Mouse (Mus musculus): ENCODE measurements at regions not wholly inside any gene's neighbourhood (a gene's known extent, or its start where the extent isn't known, plus 50 kb on each side); places are given as distances from the start of the nearest gene placed in this dataset.
"Not testable (repeated sequence)": the region's sequence is repeated elsewhere in the genome, so short reads cannot be mapped to it uniquely, and the experiment has no call there.

DNA sequence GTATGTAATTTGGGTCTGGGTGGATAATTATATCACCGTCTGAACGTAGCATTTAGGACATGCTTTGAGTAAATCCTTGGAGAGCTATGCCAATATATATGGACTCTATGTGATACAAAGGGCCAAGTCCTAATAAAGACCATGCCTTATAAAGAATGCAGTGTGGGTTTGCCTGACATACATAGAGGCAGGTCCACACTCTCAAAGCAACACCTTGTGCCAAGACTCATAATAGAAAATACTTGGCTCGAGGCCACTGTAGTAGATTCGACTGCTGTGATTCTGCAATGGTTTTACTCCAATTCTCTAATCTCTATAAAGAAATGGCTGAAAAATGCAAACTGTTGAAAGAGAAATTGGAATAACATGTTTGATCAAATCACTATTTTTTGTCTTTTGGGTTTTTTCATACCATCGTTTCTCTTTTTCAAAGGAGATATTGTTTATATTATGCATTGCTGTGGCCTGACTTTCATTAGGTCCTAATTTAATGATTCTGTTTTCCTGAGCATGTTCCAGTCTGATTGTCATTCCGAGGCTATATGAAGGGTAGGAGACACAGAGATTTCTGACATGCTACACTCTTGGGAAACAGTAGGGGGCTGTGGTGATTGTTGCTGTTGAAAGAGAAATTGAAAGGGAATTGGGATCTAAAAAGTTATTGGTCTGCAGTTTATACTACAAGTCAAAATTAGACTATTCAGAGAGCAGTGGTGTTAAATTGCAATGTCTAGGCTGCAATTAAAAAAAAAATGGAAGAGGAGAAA is 884.7 kb downstream of the Ttll7 start:
- 81% methylated on average over 6 of the region's 6 CpGs for WGBS
- no peak overlapping the region for H3K27ac ChIP-seq (replicated peaks; ENCODE audit: low read depth, low read length)
- H3K9ac ChIP-seq (ENCODE audit: low read length): no peak overlapping the region
- H3K4me2 ChIP-seq (ENCODE audit: low read depth, severe bottlenecking): no peak overlapping the region
- no peaks in the 10 kb centered on the region for H3K36me3 ChIP-seq (ENCODE audit: control insufficient read depth, insufficient read depth, low read length)
- H3K4me1 ChIP-seq (ENCODE audit: control insufficient read depth, insufficient read depth, low read length): no peaks in the 10 kb centered on the region
- H3K4me3 ChIP-seq (ENCODE audit: low read depth, low read length): no peak overlapping the region
- no peak for DNase-seq (ENCODE audit: low spot score)
- no peaks in the 10 kb centered on the region for H3K9me3 ChIP-seq (ENCODE audit: control insufficient read depth, low read length)
- ATAC-seq (ENCODE audit: insufficient number of reproducible peaks, low FRiP score, low TSS enrichment, low read depth): no peak
- H3K27me3 ChIP-seq (ENCODE audit: control insufficient read depth, insufficient read depth, low read length): no peaks in the 10 kb centered on the region

DNA sequence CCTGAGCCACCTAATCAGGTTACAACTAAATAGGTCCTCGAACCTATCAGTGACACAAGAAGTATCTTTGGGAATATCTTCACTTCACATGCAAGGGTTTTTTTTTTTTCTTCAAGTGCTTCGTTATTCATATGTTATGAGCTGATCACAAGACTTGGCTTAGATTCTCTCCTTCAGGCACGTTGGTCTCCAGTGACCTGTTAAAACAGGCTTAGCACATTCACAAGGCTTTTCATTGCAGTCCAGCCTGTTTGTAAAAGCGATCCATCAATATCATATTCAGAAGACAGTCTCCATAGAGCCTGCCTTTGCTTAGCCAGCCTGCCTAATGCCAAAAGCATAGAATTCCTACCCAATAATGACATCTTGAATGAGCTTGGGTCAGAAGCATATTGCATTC is 864.2 kb downstream of the Ttll7 start:
- H3K4me3 ChIP-seq (ENCODE audit: low read depth, low read length): no peak overlapping the region
- no peaks in the 10 kb centered on the region for H3K36me3 ChIP-seq (ENCODE audit: control insufficient read depth, insufficient read depth, low read length)
- no peaks in the 10 kb centered on the region for H3K9me3 ChIP-seq (ENCODE audit: control insufficient read depth, low read length)
- no peaks in the 10 kb centered on the region for H3K4me1 ChIP-seq (ENCODE audit: control insufficient read depth, insufficient read depth, low read length)
- no peak overlapping the region for H3K9ac ChIP-seq (ENCODE audit: low read length)
- no peak overlapping the region for H3K27ac ChIP-seq (replicated peaks; ENCODE audit: low read depth, low read length)
- no peak overlapping the region for H3K4me2 ChIP-seq (ENCODE audit: low read depth, severe bottlenecking)
- WGBS: 74% methylated on average over 4 of the region's 4 CpGs
- ATAC-seq (ENCODE audit: insufficient number of reproducible peaks, low FRiP score, low TSS enrichment, low read depth) (no peak), DNase-seq (ENCODE audit: low spot score) (no peak)
- H3K27me3 ChIP-seq (ENCODE audit: control insufficient read depth, insufficient read depth, low read length): no peaks in the 10 kb centered on the region

DNA sequence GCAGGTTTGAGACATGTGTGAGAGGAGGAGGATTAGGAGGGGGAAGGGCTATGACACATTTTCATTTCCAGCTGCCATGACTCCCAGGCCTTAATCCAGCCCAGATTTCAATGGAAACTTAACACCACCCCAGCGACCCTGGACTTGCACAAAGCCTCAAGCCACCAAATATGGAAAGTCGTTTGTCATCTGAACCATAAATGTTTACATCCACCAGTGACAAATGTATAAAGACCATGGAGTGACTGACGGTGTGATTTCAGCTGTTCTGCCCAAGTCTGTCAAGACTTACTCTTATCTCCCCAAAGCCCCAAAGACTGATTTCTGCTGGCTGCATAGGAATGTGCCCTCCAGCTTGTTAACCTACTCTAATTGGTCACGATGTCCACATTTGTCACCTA is 855.2 kb downstream of the Ttll7 start:
- Histone ChIP-seq H3K4me3 (ENCODE audit: low read depth, low read length) (no peak overlapping the region), H3K9ac (ENCODE audit: low read length) (no peak overlapping the region), H3K36me3 (ENCODE audit: control insufficient read depth, insufficient read depth, low read length) (no peaks in the 10 kb centered on the region), H3K4me1 (ENCODE audit: control insufficient read depth, insufficient read depth, low read length) (0 out of 2 replicates have a peak, but pooled peaks cover 2% of the 10 kb centered on the region), H3K4me2 (ENCODE audit: low read depth, severe bottlenecking) (no peak overlapping the region), H3K27ac (replicated peaks; ENCODE audit: low read depth, low read length) (0 out of 2 replicates have a peak overlapping the region, but pooled peaks have one; percentile 30), H3K27me3 (ENCODE audit: control insufficient read depth, insufficient read depth, low read length) (no peaks in the 10 kb centered on the region), H3K9me3 (ENCODE audit: control insufficient read depth, low read length) (no peaks in the 10 kb centered on the region)
- WGBS: 10% methylated on average over 4 of the region's 4 CpGs
- peak; percentile 68 for DNase-seq (ENCODE audit: low spot score)
- ATAC-seq (ENCODE audit: insufficient number of reproducible peaks, low FRiP score, low TSS enrichment, low read depth): peak; percentile 90

DNA sequence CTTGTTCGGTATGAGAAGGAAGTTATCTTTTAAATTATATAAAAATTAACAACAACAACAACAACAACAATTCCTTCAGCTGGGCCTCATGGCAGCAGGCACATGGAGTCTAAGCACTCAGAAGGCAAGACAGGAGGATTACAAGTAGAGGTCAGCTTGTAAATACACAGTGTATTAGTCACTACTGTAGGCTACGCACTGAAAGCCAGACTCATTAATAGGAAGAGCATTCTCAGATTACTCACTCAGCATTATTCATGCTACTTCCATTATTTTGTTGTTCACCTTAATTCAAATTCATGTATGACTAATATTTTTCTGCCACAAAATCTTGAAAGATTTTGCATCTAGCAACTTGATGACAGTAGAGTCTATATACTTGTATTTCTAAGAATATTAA is 831.6 kb downstream of the Ttll7 start:
- no peaks in the 10 kb centered on the region for H3K4me1 ChIP-seq (ENCODE audit: control insufficient read depth, insufficient read depth, low read length)
- ATAC-seq (ENCODE audit: insufficient number of reproducible peaks, low FRiP score, low TSS enrichment, low read depth): no peak
- 84% methylated on average over 2 of the region's 2 CpGs for WGBS
- H3K27me3 ChIP-seq (ENCODE audit: control insufficient read depth, insufficient read depth, low read length): no peaks in the 10 kb centered on the region
- H3K4me2 ChIP-seq (ENCODE audit: low read depth, severe bottlenecking): no peak overlapping the region
- 0 out of 2 replicates have a peak, but pooled peaks cover 3% of the 10 kb centered on the region for H3K9me3 ChIP-seq (ENCODE audit: control insufficient read depth, low read length)
- DNase-seq (ENCODE audit: low spot score): no peak
- no peak overlapping the region for H3K27ac ChIP-seq (replicated peaks; ENCODE audit: low read depth, low read length)
- no peaks in the 10 kb centered on the region for H3K36me3 ChIP-seq (ENCODE audit: control insufficient read depth, insufficient read depth, low read length)
- H3K4me3 ChIP-seq (ENCODE audit: low read depth, low read length): no peak overlapping the region
- no peak overlapping the region for H3K9ac ChIP-seq (ENCODE audit: low read length)

DNA sequence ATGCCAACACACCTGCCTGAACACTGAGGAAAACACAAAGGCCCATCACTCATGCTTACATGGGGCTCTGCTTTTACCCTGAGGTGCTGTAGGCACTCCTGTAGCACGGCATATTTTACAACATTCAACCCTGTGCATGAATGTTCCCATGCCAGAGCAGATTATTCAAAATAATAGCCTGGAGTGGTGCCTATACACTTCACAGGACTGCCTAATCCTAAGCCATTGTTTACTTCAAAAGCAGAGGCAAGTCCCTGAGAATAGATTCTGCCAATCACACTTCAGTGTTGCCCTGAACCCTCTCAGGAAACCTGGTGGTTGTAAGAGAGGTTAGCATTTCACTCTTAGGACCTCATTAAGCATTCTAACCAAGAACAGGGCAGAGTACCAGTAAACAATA is 828.1 kb downstream of the Ttll7 start:
- H3K4me1 ChIP-seq (ENCODE audit: control insufficient read depth, insufficient read depth, low read length): no peaks in the 10 kb centered on the region
- H3K9me3 ChIP-seq (ENCODE audit: control insufficient read depth, low read length): 0 out of 2 replicates have a peak, but pooled peaks cover 3% of the 10 kb centered on the region
- H3K4me2 ChIP-seq (ENCODE audit: low read depth, severe bottlenecking): no peak overlapping the region
- ATAC-seq (ENCODE audit: insufficient number of reproducible peaks, low FRiP score, low TSS enrichment, low read depth): no peak
- no peak overlapping the region for H3K27ac ChIP-seq (replicated peaks; ENCODE audit: low read depth, low read length)
- no peak overlapping the region for H3K9ac ChIP-seq (ENCODE audit: low read length)
- WGBS: 81% methylated on average over 1 of the region's 1 CpGs
- H3K27me3 ChIP-seq (ENCODE audit: control insufficient read depth, insufficient read depth, low read length): no peaks in the 10 kb centered on the region
- no peak overlapping the region for H3K4me3 ChIP-seq (ENCODE audit: low read depth, low read length)
- DNase-seq (ENCODE audit: low spot score): no peak
- no peaks in the 10 kb centered on the region for H3K36me3 ChIP-seq (ENCODE audit: control insufficient read depth, insufficient read depth, low read length)

DNA sequence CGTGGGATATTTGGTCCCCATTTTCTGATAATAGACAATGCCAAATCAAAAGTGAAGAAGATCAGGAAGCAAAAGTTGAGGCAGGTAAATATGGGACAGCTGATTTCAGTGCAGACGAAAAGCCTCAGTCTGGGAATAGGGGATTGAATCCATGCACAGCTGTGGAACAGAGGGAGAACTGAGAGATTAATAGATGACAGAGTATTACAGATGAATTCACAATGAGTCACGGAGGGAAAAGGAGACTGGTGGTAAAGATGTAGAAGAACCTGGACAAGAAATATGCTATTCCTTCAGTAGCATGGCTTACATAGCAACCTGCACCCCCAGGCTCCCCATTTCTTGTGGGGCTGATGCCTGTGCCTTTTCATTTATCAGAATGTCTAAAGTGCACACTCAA is 810.4 kb downstream of the Ttll7 start:
- WGBS: 89% methylated on average over 3 of the region's 3 CpGs
- ATAC-seq (ENCODE audit: insufficient number of reproducible peaks, low FRiP score, low TSS enrichment, low read depth): no peak

DNA sequence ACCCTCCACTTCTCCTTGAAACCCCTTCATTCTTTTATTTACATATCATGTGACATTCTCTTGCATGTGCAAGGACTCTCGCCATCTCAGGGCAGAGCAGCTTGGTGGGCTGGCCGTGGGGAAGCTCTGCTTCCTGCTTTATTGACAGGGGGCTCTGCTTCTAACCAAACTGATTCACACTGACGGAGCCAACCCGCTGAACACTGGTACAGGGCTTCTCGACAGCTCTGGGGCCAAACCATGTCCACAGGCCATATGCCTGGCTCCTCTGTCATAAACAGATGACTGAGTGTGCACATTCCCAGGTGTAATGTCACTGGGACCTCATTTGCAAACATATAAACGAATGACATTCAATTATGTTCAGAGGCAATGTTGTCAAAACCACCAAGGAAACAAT is 800.7 kb downstream of the Ttll7 start:
- Histone ChIP-seq H3K9me3 (ENCODE audit: control insufficient read depth, low read length) (no peaks in the 10 kb centered on the region), H3K4me1 (ENCODE audit: control insufficient read depth, insufficient read depth, low read length) (no peaks in the 10 kb centered on the region), H3K36me3 (ENCODE audit: control insufficient read depth, insufficient read depth, low read length) (no peaks in the 10 kb centered on the region), H3K4me3 (ENCODE audit: low read depth, low read length) (no peak overlapping the region), H3K9ac (ENCODE audit: low read length) (no peak overlapping the region), H3K27ac (replicated peaks; ENCODE audit: low read depth, low read length) (no peak overlapping the region), H3K4me2 (ENCODE audit: low read depth, severe bottlenecking) (no peak overlapping the region), H3K27me3 (ENCODE audit: control insufficient read depth, insufficient read depth, low read length) (no peaks in the 10 kb centered on the region)
- DNase-seq (ENCODE audit: low spot score) (no peak), ATAC-seq (ENCODE audit: insufficient number of reproducible peaks, low FRiP score, low TSS enrichment, low read depth) (no peak)
- 59% methylated on average over 6 of the region's 6 CpGs for WGBS

More for the DNA sequence above, 810.4 kb downstream of the Ttll7 start:
- H3K4me2 ChIP-seq (ENCODE audit: low read depth, severe bottlenecking): no peak overlapping the region
- no peaks in the 10 kb centered on the region for H3K27me3 ChIP-seq (ENCODE audit: control insufficient read depth, insufficient read depth, low read length)
- H3K4me3 ChIP-seq (ENCODE audit: low read depth, low read length): no peak overlapping the region
- no peaks in the 10 kb centered on the region for H3K9me3 ChIP-seq (ENCODE audit: control insufficient read depth, low read length)
- no peak overlapping the region for H3K27ac ChIP-seq (replicated peaks; ENCODE audit: low read depth, low read length)
- DNase-seq (ENCODE audit: low spot score): no peak
- H3K9ac ChIP-seq (ENCODE audit: low read length): no peak overlapping the region
- H3K36me3 ChIP-seq (ENCODE audit: control insufficient read depth, insufficient read depth, low read length): no peaks in the 10 kb centered on the region
- no peaks in the 10 kb centered on the region for H3K4me1 ChIP-seq (ENCODE audit: control insufficient read depth, insufficient read depth, low read length)

DNA sequence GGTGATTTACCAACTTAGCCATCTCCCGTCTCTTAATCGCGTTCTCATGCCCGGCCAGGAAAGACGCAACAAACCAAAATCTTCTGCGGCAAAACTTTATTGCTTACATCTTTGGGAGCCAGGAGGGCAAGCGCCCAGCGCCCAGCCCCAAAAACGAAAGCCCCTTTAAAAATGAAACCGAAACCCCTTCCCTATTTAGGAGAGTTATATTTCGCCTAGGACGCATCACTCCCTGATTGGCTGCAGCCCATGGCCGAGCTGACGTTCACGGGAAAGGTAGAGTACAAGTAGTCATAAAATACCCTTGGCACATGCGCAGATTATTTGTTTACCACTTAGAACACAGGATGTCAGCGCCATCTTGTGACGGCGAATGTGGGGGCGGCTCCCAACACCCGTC is 783.3 kb downstream of the Ttll7 start:
- not testable (repeated sequence) for H3K4me2 ChIP-seq (ENCODE audit: low read depth, severe bottlenecking); H3K9me3 ChIP-seq (ENCODE audit: control insufficient read depth, low read length); H3K4me1 ChIP-seq (ENCODE audit: control insufficient read depth, insufficient read depth, low read length); ATAC-seq (ENCODE audit: insufficient number of reproducible peaks, low FRiP score, low TSS enrichment, low read depth); H3K27me3 ChIP-seq (ENCODE audit: control insufficient read depth, insufficient read depth, low read length); DNase-seq (ENCODE audit: low spot score); H3K4me3 ChIP-seq (ENCODE audit: low read depth, low read length); H3K9ac ChIP-seq (ENCODE audit: low read length); H3K36me3 ChIP-seq (ENCODE audit: control insufficient read depth, insufficient read depth, low read length); H3K27ac ChIP-seq (replicated peaks; ENCODE audit: low read depth, low read length)
- 95% methylated on average over 18 of the region's 21 CpGs for WGBS

DNA sequence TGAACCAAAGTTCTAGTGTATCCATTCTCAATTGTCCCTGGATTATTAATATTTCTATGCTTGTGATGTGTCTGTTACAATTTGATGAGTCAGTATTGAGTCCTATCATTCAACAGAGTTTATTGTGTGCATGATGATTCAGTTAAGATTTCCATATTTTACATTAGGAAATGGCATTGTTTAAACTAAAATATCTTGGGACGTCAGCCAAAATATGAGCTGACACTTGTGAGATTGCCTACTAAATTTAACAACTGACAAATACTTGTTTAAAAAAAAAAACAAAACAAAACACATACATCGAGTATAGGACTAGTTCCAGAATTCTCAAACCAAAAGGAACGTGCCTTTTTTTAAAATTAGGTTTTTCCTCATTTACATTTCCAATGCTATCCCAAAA is 779.0 kb downstream of the Ttll7 start:
- Histone ChIP-seq H3K36me3 (ENCODE audit: control insufficient read depth, insufficient read depth, low read length) (no peaks in the 10 kb centered on the region), H3K9me3 (ENCODE audit: control insufficient read depth, low read length) (no peaks in the 10 kb centered on the region), H3K9ac (ENCODE audit: low read length) (no peak overlapping the region), H3K4me3 (ENCODE audit: low read depth, low read length) (no peak overlapping the region), H3K27me3 (ENCODE audit: control insufficient read depth, insufficient read depth, low read length) (no peaks in the 10 kb centered on the region), H3K4me1 (ENCODE audit: control insufficient read depth, insufficient read depth, low read length) (no peaks in the 10 kb centered on the region), H3K4me2 (ENCODE audit: low read depth, severe bottlenecking) (no peak overlapping the region), H3K27ac (replicated peaks; ENCODE audit: low read depth, low read length) (no peak overlapping the region)
- 92% methylated on average over 3 of the region's 3 CpGs for WGBS
- no peak for DNase-seq (ENCODE audit: low spot score)
- no peak for ATAC-seq (ENCODE audit: insufficient number of reproducible peaks, low FRiP score, low TSS enrichment, low read depth)
